Mouse (Mus musculus): ENCODE data around the gene Pcgf5. TPM values are rescaled to one million over a fixed set of nuclear protein-coding genes. Genes with fewer than 3 reads are reported as not detected.

Pcgf5 gene
- total and polyA plus RNA-seq, 3 experiments: 29.1 to 76.4 (median 61.7) TPM

- intact Hi-C loops (cut with DNase I): no loop called here
- no peak overlapping the region for H3K9ac ChIP-seq (ENCODE audit: low read depth, low read length)
- DNase-seq: no peak
- no peak for TF ChIP-seq EP300 (IDR thresholded peaks at IDR 0.05; ENCODE audit: insufficient read depth, low read depth, low read length)
- TF ChIP-seq POLR2A (IDR thresholded peaks at IDR 0.05; ENCODE audit: insufficient read depth, low read depth, low read length): no peak
- TF ChIP-seq CTCF (IDR thresholded peaks at IDR 0.05): no peak
- H3K36me3 ChIP-seq (ENCODE audit: control insufficient read depth, insufficient read depth, low read length): no peaks in the 10 kb centered on the region
- peaks cover 2% of the 10 kb centered on the region; the same call in 1 of the 2 replicates for H3K27me3 ChIP-seq (ENCODE audit: control insufficient read depth, insufficient read depth, low read length)
- no peak overlapping the region for H3K4me3 ChIP-seq
- no peak overlapping the region for H3K27ac ChIP-seq
- WGBS: 93% methylated on average over 9 of the region's 9 CpGs
- no peaks in the 10 kb centered on the region for H3K79me2 ChIP-seq (replicated peaks; ENCODE audit: control insufficient read depth, insufficient read depth, low read length)
- H3K4me1 ChIP-seq (ENCODE audit: control insufficient read depth, insufficient read depth, low read length): peaks cover 3% of the 10 kb centered on the region
Measured at GRCm38 (mm10) chr19:36350870-36351269, 2.8 kb downstream of the Pcgf5 start.

GRCm38 (mm10) chr19:36362541-36362940 lies 14.4 kb downstream of the Pcgf5 start:
- H3K36me3 ChIP-seq (ENCODE audit: control insufficient read depth, insufficient read depth, low read length): no peaks in the 10 kb centered on the region; the same call in 1 of the 2 replicates
- DNase-seq: no peak
- H3K79me2 ChIP-seq (replicated peaks; ENCODE audit: control insufficient read depth, insufficient read depth, low read length): no peaks in the 10 kb centered on the region
- WGBS: 80% methylated on average over 5 of the region's 5 CpGs
- H3K9ac ChIP-seq (ENCODE audit: low read depth, low read length): no peak overlapping the region
- intact Hi-C loops (cut with DNase I): no loop called here
- H3K4me3 ChIP-seq: no peak overlapping the region
- no peak overlapping the region for H3K27ac ChIP-seq
- no peak for TF ChIP-seq EP300 (IDR thresholded peaks at IDR 0.05; ENCODE audit: insufficient read depth, low read depth, low read length)
- no peaks in the 10 kb centered on the region; the same call in 1 of the 2 replicates for H3K4me1 ChIP-seq (ENCODE audit: control insufficient read depth, insufficient read depth, low read length)
- no peaks in the 10 kb centered on the region for H3K27me3 ChIP-seq (ENCODE audit: control insufficient read depth, insufficient read depth, low read length)

- Histone ChIP-seq H3K36me3 (ENCODE audit: control insufficient read depth, insufficient read depth, low read length) (no peaks in the 10 kb centered on the region; the same call in 1 of the 2 replicates), H3K9ac (ENCODE audit: low read depth, low read length) (no peak overlapping the region), H3K27me3 (ENCODE audit: control insufficient read depth, insufficient read depth, low read length) (no peaks in the 10 kb centered on the region), H3K4me3 (no peak overlapping the region), H3K79me2 (replicated peaks; ENCODE audit: control insufficient read depth, insufficient read depth, low read length) (no peaks in the 10 kb centered on the region; the same call in 1 of the 2 replicates), H3K27ac (no peak overlapping the region), H3K4me1 (ENCODE audit: control insufficient read depth, insufficient read depth, low read length) (no peaks in the 10 kb centered on the region; the same call in 1 of the 2 replicates)
- TF ChIP-seq CTCF (IDR thresholded peaks at IDR 0.05) (no peak), EP300 (IDR thresholded peaks at IDR 0.05; ENCODE audit: insufficient read depth, low read depth, low read length) (no peak), POLR2A (IDR thresholded peaks at IDR 0.05; ENCODE audit: insufficient read depth, low read depth, low read length) (no peak)
- DNase-seq: no peak
- intact Hi-C loops (cut with DNase I): no loop called here
- WGBS: 67% methylated on average over 8 of the region's 8 CpGs
Measured at GRCm38 (mm10) chr19:36364757-36365156, 16.6 kb downstream of the Pcgf5 start.

GRCm38 (mm10) chr19:36371478-36371877 lies 23.4 kb downstream of the Pcgf5 start:
- H3K9ac ChIP-seq (ENCODE audit: low read depth, low read length): no peak overlapping the region
- no peaks in the 10 kb centered on the region for H3K36me3 ChIP-seq (ENCODE audit: control insufficient read depth, insufficient read depth, low read length)
- DNase-seq: peak in 1 of 2 experiments; percentile 14
- no peak overlapping the region for H3K4me3 ChIP-seq
- no peaks in the 10 kb centered on the region for H3K27me3 ChIP-seq (ENCODE audit: control insufficient read depth, insufficient read depth, low read length)
- 34% methylated on average over 10 of the region's 10 CpGs for WGBS
- no peak for TF ChIP-seq EP300 (IDR thresholded peaks at IDR 0.05; ENCODE audit: insufficient read depth, low read depth, low read length)
- TF ChIP-seq CTCF (IDR thresholded peaks at IDR 0.05): no peak
- no peak for TF ChIP-seq POLR2A (IDR thresholded peaks at IDR 0.05; ENCODE audit: insufficient read depth, low read depth, low read length)
- H3K27ac ChIP-seq: no peak overlapping the region
- intact Hi-C loops (cut with DNase I): no loop called here
- H3K79me2 ChIP-seq (replicated peaks; ENCODE audit: control insufficient read depth, insufficient read depth, low read length): peaks cover 3% of the 10 kb centered on the region; the same call in 1 of the 2 replicates
- H3K4me1 ChIP-seq (ENCODE audit: control insufficient read depth, insufficient read depth, low read length): peaks cover 1% of the 10 kb centered on the region

- H3K36me3 ChIP-seq (ENCODE audit: control insufficient read depth, insufficient read depth, low read length): no peaks in the 10 kb centered on the region
- H3K27ac ChIP-seq: no peak overlapping the region
- TF ChIP-seq EP300 (IDR thresholded peaks at IDR 0.05; ENCODE audit: insufficient read depth, low read depth, low read length) (no peak), POLR2A (IDR thresholded peaks at IDR 0.05; ENCODE audit: insufficient read depth, low read depth, low read length) (no peak), CTCF (IDR thresholded peaks at IDR 0.05) (no peak)
- intact Hi-C loops (cut with DNase I): no loop called here
- no peaks in the 10 kb centered on the region for H3K27me3 ChIP-seq (ENCODE audit: control insufficient read depth, insufficient read depth, low read length)
- H3K9ac ChIP-seq (ENCODE audit: low read depth, low read length): no peak overlapping the region
- peaks cover 1% of the 10 kb centered on the region; the same call in 1 of the 2 replicates for H3K4me1 ChIP-seq (ENCODE audit: control insufficient read depth, insufficient read depth, low read length)
- WGBS: 53% methylated on average over 6 of the region's 6 CpGs
- no peak overlapping the region for H3K4me3 ChIP-seq
- peaks cover 3% of the 10 kb centered on the region; the same call in 1 of the 2 replicates for H3K79me2 ChIP-seq (replicated peaks; ENCODE audit: control insufficient read depth, insufficient read depth, low read length)
- DNase-seq: no peak
Measured at GRCm38 (mm10) chr19:36373056-36373621, 25.0 kb downstream of the Pcgf5 start.

- 0 out of 2 replicates have a peak, but pooled peaks cover 3% of the 10 kb centered on the region for H3K79me2 ChIP-seq (replicated peaks; ENCODE audit: control insufficient read depth, insufficient read depth, low read length)
Measured at GRCm38 (mm10) chr19:36375200-36375783, 27.2 kb downstream of the Pcgf5 start.

More at GRCm38 (mm10) chr19:36375200-36375783, 27.2 kb downstream of the Pcgf5 start:
- Histone ChIP-seq H3K36me3 (ENCODE audit: control insufficient read depth, insufficient read depth, low read length) (no peaks in the 10 kb centered on the region), H3K27ac (peak overlapping the region; percentile 55), H3K9ac (ENCODE audit: low read depth, low read length) (peak overlapping the region; percentile 44), H3K4me1 (ENCODE audit: control insufficient read depth, insufficient read depth, low read length) (peaks cover 1% of the 10 kb centered on the region; the same call in 1 of the 2 replicates), H3K4me3 (peak overlapping the region; percentile 22; the same call in 1 of the 2 replicates), H3K27me3 (ENCODE audit: control insufficient read depth, insufficient read depth, low read length) (no peaks in the 10 kb centered on the region)
- intact Hi-C loops (cut with DNase I): no loop called here
- TF ChIP-seq EP300 (IDR thresholded peaks at IDR 0.05; ENCODE audit: insufficient read depth, low read depth, low read length) (no peak), POLR2A (IDR thresholded peaks at IDR 0.05; ENCODE audit: insufficient read depth, low read depth, low read length) (no peak), CTCF (IDR thresholded peaks at IDR 0.05) (no peak)
- peak; percentile 34 to 63 for DNase-seq
- WGBS: 49% methylated on average over 11 of the region's 11 CpGs
